Mouse (Mus musculus) frontal cortex, postnatal 10 days (tissue): ENCODE results near the gene Vhl.

Experiments
- DNase-seq, 2 experiments: peaks; one replicate each; pipeline ENCODE4 v3.0.0; 2022; ENCODE audit warnings: low spot score in 2 of 2, mixed read lengths in 1 of 2

The Vhl gene

GRCm38 (mm10) chr6:113623941-113624751 lies at the start of gene Vhl:
Gene Vhl, plus strand, starts transcription at chr6:113623959.
- peak; percentile 84 to 85 for DNase-seq

- peak; percentile 11 to 25 for DNase-seq
Measured at GRCm38 (mm10) chr6:113576044-113576443, 47.7 kb upstream of the Vhl start.

GRCm38 (mm10) chr6:113579306-113579705 lies 44.5 kb upstream of the Vhl start:
- no peak for DNase-seq

GRCm38 (mm10) chr6:113583023-113583422 lies 40.7 kb upstream of the Vhl start:
- no peak for DNase-seq

- DNase-seq: no peak
Measured at GRCm38 (mm10) chr6:113585065-113585464, 38.7 kb upstream of the Vhl start.

GRCm38 (mm10) chr6:113586466-113587183 lies 37.1 kb upstream of the Vhl start:
- no peak for DNase-seq

- no peak for DNase-seq
Measured at GRCm38 (mm10) chr6:113592637-113593036, 31.1 kb upstream of the Vhl start.

GRCm38 (mm10) chr6:113597945-113598344 lies 25.8 kb upstream of the Vhl start:
- DNase-seq: no peak

- no peak for DNase-seq
Measured at GRCm38 (mm10) chr6:113599833-113600232, 23.9 kb upstream of the Vhl start.

- no peak for DNase-seq
Measured at GRCm38 (mm10) chr6:113600543-113601139, 23.1 kb upstream of the Vhl start, which contains the start of gene Fancd2os. Gene Fancd2os, minus strand, starts transcription at chr6:113600715.

- DNase-seq: no peak
Measured at GRCm38 (mm10) chr6:113602821-113603220, 20.9 kb upstream of the Vhl start.

GRCm38 (mm10) chr6:113603993-113604392 lies 19.8 kb upstream of the Vhl start:
- no peak for DNase-seq

GRCm38 (mm10) chr6:113604432-113605223 lies 19.1 kb upstream of the Vhl start, which contains the start of gene Brk1:
Gene Brk1, plus strand, starts transcription at chr6:113604772.
- peak; percentile 82 to 88 for DNase-seq

- no peak for DNase-seq
Measured at GRCm38 (mm10) chr6:113605224-113605545, 18.6 kb upstream of the Vhl start.

- DNase-seq: no peak
Measured at GRCm38 (mm10) chr6:113608871-113609270, 14.9 kb upstream of the Vhl start.

GRCm38 (mm10) chr6:113609293-113609692 lies 14.5 kb upstream of the Vhl start:
- DNase-seq: no peak

GRCm38 (mm10) chr6:113612258-113612969 lies 11.3 kb upstream of the Vhl start:
- no peak for DNase-seq

GRCm38 (mm10) chr6:113614152-113614551 lies 9.6 kb upstream of the Vhl start:
- DNase-seq: no peak

GRCm38 (mm10) chr6:113614997-113615396 lies 8.8 kb upstream of the Vhl start:
- no peak for DNase-seq

- DNase-seq: no peak
Measured at GRCm38 (mm10) chr6:113615489-113615888, 8.3 kb upstream of the Vhl start.

GRCm38 (mm10) chr6:113623386-113623785 lies 373 bp upstream of the Vhl start:
- DNase-seq: no peak
